Mouse (Mus musculus): ENCODE data around the gene Mknk1. TPM values are rescaled to one million over a fixed set of nuclear protein-coding genes. Genes with fewer than 3 reads are reported as not detected.

Mknk1 gene
- polyA plus RNA-seq, 1 experiment, result 15.3 TPM

DNA sequence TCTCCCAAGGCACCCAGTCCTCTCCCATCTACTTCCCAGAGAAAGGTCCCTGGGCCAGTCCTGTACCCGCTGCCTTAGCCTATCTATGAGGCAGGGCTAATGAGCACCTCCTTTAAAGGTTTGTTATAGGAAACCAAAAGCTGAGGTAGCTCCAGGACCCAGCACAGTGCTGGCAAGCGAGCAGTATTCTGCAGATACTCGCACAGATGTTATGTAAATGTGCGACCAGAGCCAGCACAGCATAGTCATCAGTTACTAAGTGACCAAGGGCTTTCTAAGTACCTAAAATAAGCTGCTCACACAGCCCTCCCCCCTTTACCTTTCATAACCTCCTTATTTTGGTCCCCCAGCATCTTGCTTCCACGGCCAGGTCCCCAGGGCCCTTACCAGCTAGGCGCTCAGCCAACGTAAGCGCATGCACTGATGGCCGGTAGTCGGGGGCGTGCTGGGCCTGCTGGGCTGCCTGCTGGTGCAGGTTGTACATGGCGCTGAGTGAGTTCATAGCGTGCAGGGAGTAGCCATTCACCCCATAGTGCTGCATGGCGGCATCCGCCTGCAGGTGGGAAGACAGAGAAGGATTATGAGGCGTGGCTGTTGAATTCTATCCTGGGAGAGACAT, 84.4 kb downstream of the Mknk1 start:
- H3K79me3 ChIP-seq (ENCODE audit: low read depth), result no peaks in the 10 kb centered on the region
- H3K36me3 ChIP-seq (ENCODE audit: control insufficient read depth, insufficient read depth), result no peaks in the 10 kb centered on the region
- H3ac ChIP-seq (ENCODE audit: control insufficient read depth, insufficient read length, low read depth), result no peak overlapping the region
- TF ChIP-seq MYOG (IDR thresholded peaks at IDR 0.05; ENCODE audit: control insufficient read depth, extremely low read depth, insufficient read length) (no peak), CEBPB (IDR thresholded peaks at IDR 0.05; ENCODE audit: low read depth) (no peak), CTCF (IDR thresholded peaks at IDR 0.05; ENCODE audit: control insufficient read depth, insufficient read depth, insufficient read length) (no peak), FOSL1 (IDR thresholded peaks at IDR 0.05; ENCODE audit: insufficient read depth, low read length, poor library complexity, severe bottlenecking) (no peak), MAX (IDR thresholded peaks at IDR 0.05) (no peak), USF1 (IDR thresholded peaks at IDR 0.05; ENCODE audit: low read depth) (no peak), MYOD1 (IDR thresholded peaks at IDR 0.05; ENCODE audit: control insufficient read depth, insufficient read length, low read depth) (no peak)
- no peaks in the 10 kb centered on the region for H3K79me2 ChIP-seq (ENCODE audit: control insufficient read depth, insufficient read depth)
- no peak overlapping the region for H3K4me3 ChIP-seq (ENCODE audit: insufficient read depth, poor library complexity, severe bottlenecking)
- H3K27me3 ChIP-seq (ENCODE audit: control insufficient read depth, insufficient read depth, insufficient read length), result no peaks in the 10 kb centered on the region

DNA sequence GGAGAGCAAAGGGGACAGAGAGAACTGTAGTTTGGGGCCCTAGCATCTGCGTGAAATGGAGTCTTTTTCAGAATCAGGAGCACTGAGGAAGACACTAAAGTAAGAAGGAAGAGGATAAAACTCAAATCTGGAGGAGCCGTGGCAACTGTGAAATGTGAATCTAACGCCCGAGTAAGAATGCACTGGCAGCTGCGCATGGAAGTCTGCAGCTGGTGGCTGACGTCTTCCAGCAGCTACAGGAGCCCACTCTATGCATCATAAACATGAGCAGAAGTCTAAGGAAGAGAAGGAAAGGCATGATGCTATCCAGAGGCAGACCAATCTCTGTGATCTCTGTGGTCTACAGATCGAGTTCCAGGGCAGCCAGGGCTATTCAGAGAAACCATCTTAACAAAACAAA, 88.6 kb downstream of the Mknk1 start:
- Histone ChIP-seq H3K27me3 (ENCODE audit: control insufficient read depth, insufficient read depth, insufficient read length) (peaks cover 16% of the 10 kb centered on the region), H3K79me2 (ENCODE audit: control insufficient read depth, insufficient read depth) (no peaks in the 10 kb centered on the region), H3K4me3 (ENCODE audit: insufficient read depth, poor library complexity, severe bottlenecking) (no peak overlapping the region), H3ac (ENCODE audit: control insufficient read depth, insufficient read length, low read depth) (no peak overlapping the region), H3K36me3 (ENCODE audit: control insufficient read depth, insufficient read depth) (no peaks in the 10 kb centered on the region), H3K79me3 (ENCODE audit: low read depth) (no peaks in the 10 kb centered on the region)
- TF ChIP-seq FOSL1 (IDR thresholded peaks at IDR 0.05; ENCODE audit: insufficient read depth, low read length, poor library complexity, severe bottlenecking) (no peak), MYOD1 (IDR thresholded peaks at IDR 0.05; ENCODE audit: control insufficient read depth, insufficient read length, low read depth) (peak; percentile 54)

Other genes with a start within 250 kb of the Mknk1 start
- gene Cyp4a32, start 238.2 kb upstream of the Mknk1 start, polyA plus RNA-seq (2012; fragmentation: generic; extraction: Trizol), result not detected
- gene Cyp4b1, start 191.5 kb upstream of the Mknk1 start, polyA plus RNA-seq (2012; fragmentation: generic; extraction: Trizol), result not detected
- 12.6 TPM for gene Efcab14, start 101.5 kb upstream of the Mknk1 start, polyA plus RNA-seq (2012; fragmentation: generic; extraction: Trizol)
- gene Tex38, start 58.2 kb upstream of the Mknk1 start, polyA plus RNA-seq (2012; fragmentation: generic; extraction: Trizol), result not detected
- 15.7 TPM for gene Atpaf1, start 54.4 kb upstream of the Mknk1 start, polyA plus RNA-seq (2012; fragmentation: generic; extraction: Trizol)
- gene Mob3c, start 11.1 kb upstream of the Mknk1 start, polyA plus RNA-seq (2012; fragmentation: generic; extraction: Trizol), result 3.5 TPM
- gene Kncn, start 45.2 kb downstream of the Mknk1 start, polyA plus RNA-seq (2012; fragmentation: generic; extraction: Trizol), result not detected
- gene 6430628N08Rik, start 51.5 kb downstream of the Mknk1 start, polyA plus RNA-seq (2012; fragmentation: generic; extraction: Trizol), result not detected
- gene Dmbx1, start 100.7 kb downstream of the Mknk1 start, polyA plus RNA-seq (2012; fragmentation: generic; extraction: Trizol), result 0.02 TPM
- gene Faah, start 178.7 kb downstream of the Mknk1 start, polyA plus RNA-seq (2012; fragmentation: generic; extraction: Trizol), result 0.06 TPM
- 12.0 TPM for gene Nsun4, start 214.7 kb downstream of the Mknk1 start, polyA plus RNA-seq (2012; fragmentation: generic; extraction: Trizol)
- 769 TPM for gene Uqcrh, start 235.9 kb downstream of the Mknk1 start, polyA plus RNA-seq (2012; fragmentation: generic; extraction: Trizol)
- 42.6 TPM for gene Lrrc41, start 236.1 kb downstream of the Mknk1 start, polyA plus RNA-seq (2012; fragmentation: generic; extraction: Trizol)